Mouse (Mus musculus) kidney, embryonic 15.5 days (tissue): Measurements from ENCODE around the gene Serf2. TPM values are rescaled to one million over a fixed set of nuclear protein-coding genes. Genes with fewer than 3 reads are reported as not detected.

Experiments
- ATAC-seq: fragments of 200-750 bp; cut with Nextera tagmentation; replicated peaks from 2 replicates; pipeline ENCODE4 v1.8.0; 2017; ENCODE audit warnings: moderate TSS enrichment; ENCODE audit not compliant: low FRiP score
- H3K27ac ChIP-seq: fragments of 300-500 bp; sonication (generic); 2 replicates; pipeline ENCODE4 v1.5.1; 2015; ENCODE audit warnings: mild to moderate bottlenecking, inconsistent platforms
- H3K27me3 ChIP-seq: fragments of 300-500 bp; sonication (generic); 2 replicates; pipeline ENCODE4 v1.6.1; 2015; ENCODE audit warnings: inconsistent platforms
- H3K36me3 ChIP-seq: fragments of 300-500 bp; sonication (generic); 2 replicates; pipeline ENCODE4 v1.6.1; 2015; ENCODE audit warnings: inconsistent platforms
- H3K4me1 ChIP-seq: fragments of 300-500 bp; sonication (generic); 2 replicates; pipeline ENCODE4 v1.6.1; 2015; ENCODE audit warnings: inconsistent platforms
- H3K4me2 ChIP-seq: fragments of 300-500 bp; sonication (generic); 2 replicates; pipeline ENCODE4 v1.6.1; 2015; ENCODE audit warnings: moderate library complexity, mild to moderate bottlenecking, inconsistent platforms
- H3K4me3 ChIP-seq: fragments of 300-500 bp; sonication (generic); replicated peaks from 2 replicates; pipeline ENCODE4 v1.5.1; 2015; ENCODE audit warnings: mild to moderate bottlenecking, inconsistent platforms
- H3K9ac ChIP-seq: fragments of 300-500 bp; sonication (generic); 2 replicates; pipeline ENCODE4 v1.6.1; 2015; ENCODE audit warnings: mild to moderate bottlenecking, inconsistent platforms
- H3K9me3 ChIP-seq: fragments of 300-500 bp; sonication (generic); replicated peaks from 2 replicates; pipeline ENCODE4 v1.6.1; 2016; ENCODE audit warnings: inconsistent platforms
- WGBS: fragments of 180-500 bp; shearing (Covaris S2); methylation state at CpG from one replicate; pipeline ENCODE4 v1.1.7; 2015; ENCODE audit warnings: mixed read lengths; 5-methylcytosine and 5-hydroxymethylcytosine counted together
- polyA plus RNA-seq: library from polyadenylated mRNA; unstranded; fragments of >200 nt; fragmentation: Nextera tagmentation; extraction: Ambion mirVana; gene quantifications from 2 replicates; pipeline ENCODE4 v1.2.1, GENCODE M21; 2015

The Serf2 gene
- polyA plus RNA-seq, 1 experiment from 2014 or later = 482 TPM

DNA sequence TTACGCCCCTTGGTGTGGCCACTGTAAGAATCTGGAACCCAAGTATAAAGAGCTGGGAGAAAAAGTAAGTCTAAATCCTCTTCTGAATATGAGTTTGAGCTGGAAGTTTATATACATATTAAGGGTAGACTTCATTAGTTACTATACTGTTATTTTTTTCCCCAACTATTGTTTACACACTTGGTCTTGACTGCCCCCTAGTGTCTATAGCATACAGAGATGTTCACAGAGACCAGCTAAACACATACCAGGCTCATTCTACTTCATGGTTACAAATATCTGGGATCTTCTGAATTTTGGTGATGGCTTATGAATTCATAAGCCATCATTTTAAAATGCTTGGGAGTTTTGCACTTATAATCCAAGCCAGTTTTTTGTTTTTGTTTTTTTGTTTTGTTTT lies 14.1 kb upstream of the Serf2 start:
- WGBS = 96% methylated on average over 1 of the region's 1 CpGs
- H3K27ac ChIP-seq = no peak overlapping the region
- peaks cover 98% of the 10 kb centered on the region for H3K36me3 ChIP-seq
- ATAC-seq = no peak
- H3K9ac ChIP-seq = no peak overlapping the region
- no peak overlapping the region for H3K4me2 ChIP-seq
- no peaks in the 10 kb centered on the region for H3K4me1 ChIP-seq
- no peaks in the 10 kb centered on the region for H3K9me3 ChIP-seq
- no peaks in the 10 kb centered on the region for H3K27me3 ChIP-seq
- H3K4me3 ChIP-seq = no peak overlapping the region

DNA sequence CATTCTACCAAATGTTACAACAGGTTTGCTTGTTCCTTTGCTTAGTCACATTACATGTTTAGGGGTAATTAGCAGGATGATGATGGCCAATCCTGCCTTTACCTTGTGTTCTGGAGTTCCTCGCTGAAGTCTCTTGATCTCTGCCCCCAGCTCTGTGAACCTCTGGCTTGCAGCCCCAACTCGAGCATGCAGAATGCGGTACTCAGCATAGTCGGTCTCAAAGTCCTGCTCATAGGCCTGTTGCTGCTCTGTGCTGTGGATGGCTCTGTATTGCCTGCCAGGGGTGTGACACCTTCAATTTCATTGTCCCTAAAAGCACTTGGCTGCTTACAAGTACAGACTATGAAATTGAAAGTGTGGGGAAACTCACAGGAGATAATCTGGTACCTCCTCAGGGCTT lies 9.2 kb upstream of the Serf2 start:
- Histone ChIP-seq H3K9me3 (no peaks in the 10 kb centered on the region), H3K27ac (no peak overlapping the region), H3K27me3 (no peaks in the 10 kb centered on the region), H3K4me2 (no peak overlapping the region), H3K9ac (no peak overlapping the region), H3K36me3 (peaks cover 53% of the 10 kb centered on the region), H3K4me3 (no peak overlapping the region), H3K4me1 (peaks cover 19% of the 10 kb centered on the region)
- 62% methylated on average over 4 of the region's 4 CpGs for WGBS
- no peak for ATAC-seq

GRCm38 (mm10) chr2:121440834-121441605 lies 8.0 kb upstream of the Serf2 start:
- Histone ChIP-seq H3K27me3 (no peaks in the 10 kb centered on the region), H3K27ac (no peak overlapping the region), H3K4me3 (no peak overlapping the region), H3K4me2 (peak overlapping the region; percentile 97; the same call in 1 of the 2 replicates), H3K4me1 (peaks cover 19% of the 10 kb centered on the region), H3K36me3 (peaks cover 41% of the 10 kb centered on the region), H3K9me3 (no peaks in the 10 kb centered on the region), H3K9ac (no peak overlapping the region)
- no peak for ATAC-seq
- WGBS = 55% methylated on average over 5 of the region's 5 CpGs

GRCm38 (mm10) chr2:121441800-121442199 lies 7.2 kb upstream of the Serf2 start:
- peak; percentile 43; the same call in 1 of the 2 replicates for ATAC-seq
- H3K4me1 ChIP-seq = peaks cover 19% of the 10 kb centered on the region
- WGBS = 7% methylated on average over 11 of the region's 11 CpGs
- peak overlapping the region; percentile 97 for H3K4me2 ChIP-seq
- peak overlapping the region; percentile 53 for H3K9ac ChIP-seq
- no peaks in the 10 kb centered on the region for H3K9me3 ChIP-seq
- no peaks in the 10 kb centered on the region for H3K27me3 ChIP-seq
- H3K36me3 ChIP-seq = peaks cover 35% of the 10 kb centered on the region
- H3K4me3 ChIP-seq = peak overlapping the region; percentile 61
- H3K27ac ChIP-seq = no peak overlapping the region

DNA sequence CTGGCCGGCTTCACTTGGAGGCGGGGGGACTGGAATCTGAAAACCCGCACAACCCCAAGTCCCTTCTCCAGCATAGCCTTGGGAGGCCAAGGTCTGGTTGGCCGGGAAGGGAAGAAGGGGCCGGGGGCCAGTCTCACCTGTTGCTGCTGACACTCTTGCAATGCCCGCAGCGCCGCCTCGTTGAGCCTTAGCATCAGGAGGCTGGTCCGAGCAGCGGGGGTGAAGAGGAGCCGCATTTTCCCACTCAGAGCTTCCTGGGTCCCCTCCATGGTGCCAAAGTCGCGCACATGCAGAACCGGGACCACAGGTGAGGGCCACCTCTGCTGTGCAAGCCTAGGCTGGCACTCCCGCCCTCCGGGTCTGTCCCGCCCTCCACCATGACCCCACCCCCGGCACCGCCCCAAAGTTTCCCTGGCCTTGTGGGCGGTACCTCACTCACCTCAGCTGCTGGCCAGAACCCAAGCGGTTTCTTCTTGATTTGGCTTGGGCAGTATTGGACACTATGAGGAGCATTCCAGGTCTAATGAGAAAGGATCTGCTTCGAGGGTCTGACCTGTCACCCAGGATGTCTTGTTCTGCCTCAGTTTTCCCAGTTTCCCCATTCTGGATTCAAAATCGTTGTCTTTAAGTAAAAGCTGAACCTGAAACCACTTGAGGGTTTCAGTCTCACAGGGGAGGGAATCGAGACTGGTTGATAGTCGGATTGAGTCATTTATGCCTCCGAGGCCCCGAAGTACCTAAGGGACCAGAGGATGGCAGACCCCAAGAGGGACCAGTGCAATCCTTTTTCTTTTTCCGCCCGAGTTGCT lies 6.5 kb upstream of the Serf2 start:
- Histone ChIP-seq H3K4me3 (peak overlapping the region; percentile 61), H3K36me3 (peaks cover 28% of the 10 kb centered on the region), H3K9me3 (no peaks in the 10 kb centered on the region), H3K9ac (peak overlapping the region; percentile 53), H3K4me1 (peaks cover 19% of the 10 kb centered on the region), H3K27me3 (no peaks in the 10 kb centered on the region), H3K4me2 (peak overlapping the region; percentile 97), H3K27ac (peak overlapping the region; percentile 45; the same call in 1 of the 2 replicates)
- WGBS = under 1% methylated on average over 30 of the region's 30 CpGs
- ATAC-seq = peak; percentile 90

GRCm38 (mm10) chr2:121443068-121443349 lies 6.0 kb upstream of the Serf2 start:
- Histone ChIP-seq H3K9me3 (no peaks in the 10 kb centered on the region), H3K36me3 (peaks cover 23% of the 10 kb centered on the region), H3K4me1 (peaks cover 25% of the 10 kb centered on the region), H3K27me3 (no peaks in the 10 kb centered on the region), H3K4me3 (peak overlapping the region; percentile 61), H3K4me2 (peak overlapping the region; percentile 97), H3K9ac (peak overlapping the region; percentile 53), H3K27ac (peak overlapping the region; percentile 45; the same call in 1 of the 2 replicates)
- ATAC-seq = no peak
- 3% methylated on average over 8 of the region's 8 CpGs for WGBS

DNA sequence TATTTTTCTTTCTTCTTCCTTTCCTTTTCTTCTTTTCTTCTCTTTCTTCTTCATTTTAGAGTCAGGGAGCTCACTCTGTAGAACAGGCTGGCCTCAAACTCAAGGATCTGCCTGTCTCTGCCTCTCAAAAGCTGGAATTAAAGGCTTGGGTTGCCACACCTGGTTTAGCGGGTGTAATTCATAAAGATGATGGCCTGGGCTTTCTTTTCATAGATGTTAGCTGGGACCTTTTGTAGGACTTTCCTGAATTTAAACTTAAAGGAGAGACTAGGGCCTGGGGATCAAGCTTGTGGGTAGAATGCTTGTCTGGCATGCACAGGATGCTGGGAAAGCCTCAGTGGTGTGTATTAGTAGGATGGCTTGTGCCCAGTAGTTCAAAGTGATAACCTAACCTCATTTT lies 4.8 kb upstream of the Serf2 start, which contains the start of gene Ell3:
Gene Ell3, minus strand, starts transcription at position 101 of the 400 bp plus-strand sequence.
- WGBS = 92% methylated on average over 1 of the region's 1 CpGs
- Histone ChIP-seq H3K4me2 (peak within 1 kb of the TSS; percentile 97), H3K9me3 (no peaks in the 10 kb centered on the region), H3K27ac (no peak within 1 kb of the TSS), H3K27me3 (no peaks in the 10 kb centered on the region), H3K36me3 (peaks cover 11% of the 10 kb centered on the region), H3K4me1 (peaks cover 27% of the 10 kb centered on the region), H3K4me3 (peak within 1 kb of the TSS; percentile 61), H3K9ac (peak within 1 kb of the TSS; percentile 53)
- no peak for ATAC-seq

- 86% methylated on average over 3 of the region's 3 CpGs for WGBS
- Histone ChIP-seq H3K9ac (no peak overlapping the region), H3K36me3 (peaks cover 2% of the 10 kb centered on the region; the same call in 1 of the 2 replicates), H3K27ac (no peak overlapping the region), H3K9me3 (no peaks in the 10 kb centered on the region), H3K4me2 (no peak overlapping the region), H3K4me3 (no peak overlapping the region), H3K4me1 (peaks cover 28% of the 10 kb centered on the region), H3K27me3 (no peaks in the 10 kb centered on the region)
- no peak for ATAC-seq
Observed at GRCm38 (mm10) chr2:121445117-121445516, 3.9 kb upstream of the Serf2 start.

DNA sequence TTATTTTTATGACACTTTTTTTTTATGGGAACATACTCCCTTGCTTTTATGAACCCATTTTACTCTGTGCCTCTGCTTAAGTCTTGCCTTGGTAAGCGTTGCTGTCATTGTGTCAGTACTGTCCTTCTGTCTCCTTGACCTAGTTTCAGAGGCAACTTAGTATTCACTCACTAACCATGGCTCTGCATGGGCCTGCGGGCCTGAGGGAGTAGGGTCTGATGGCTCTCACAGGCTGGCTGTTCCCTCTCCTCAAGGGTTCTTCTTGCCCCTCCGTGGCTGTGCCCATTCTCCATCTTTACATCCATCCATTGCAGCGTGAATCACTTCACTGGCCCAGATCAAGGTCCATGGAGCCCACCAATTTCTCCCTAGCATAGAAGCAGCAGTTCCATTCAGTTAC lies 2.5 kb upstream of the Serf2 start:
- H3K27me3 ChIP-seq = no peaks in the 10 kb centered on the region
- H3K4me1 ChIP-seq = peaks cover 39% of the 10 kb centered on the region
- H3K9ac ChIP-seq = no peak overlapping the region
- no peaks in the 10 kb centered on the region for H3K9me3 ChIP-seq
- WGBS = 88% methylated on average over 4 of the region's 4 CpGs
- no peak overlapping the region for H3K4me3 ChIP-seq
- H3K27ac ChIP-seq = no peak overlapping the region
- no peak for ATAC-seq
- H3K36me3 ChIP-seq = peaks cover 7% of the 10 kb centered on the region
- no peak overlapping the region for H3K4me2 ChIP-seq

DNA sequence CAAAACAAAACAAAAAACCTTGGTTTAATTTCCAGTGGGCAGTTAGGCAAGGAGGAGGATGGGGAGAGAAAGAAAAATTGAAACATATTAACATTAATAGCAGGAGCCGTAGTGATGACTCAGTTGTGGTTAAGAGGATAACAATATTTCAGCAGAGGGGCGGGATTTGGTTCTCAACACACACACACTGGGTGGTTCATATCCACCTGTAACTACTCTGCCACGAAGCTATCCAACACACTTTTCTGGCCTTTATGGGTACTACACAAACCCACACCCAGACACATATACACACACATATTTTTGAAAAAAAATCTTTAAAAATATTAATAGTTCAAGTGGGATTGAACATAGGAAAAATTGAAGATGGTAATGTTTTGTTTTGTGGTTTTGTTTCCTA lies 2.0 kb upstream of the Serf2 start:
- H3K36me3 ChIP-seq = peaks cover 9% of the 10 kb centered on the region
- no peak overlapping the region for H3K4me2 ChIP-seq
- 75% methylated on average over 3 of the region's 3 CpGs for WGBS
- no peak overlapping the region for H3K4me3 ChIP-seq
- H3K9me3 ChIP-seq = no peaks in the 10 kb centered on the region
- H3K27ac ChIP-seq = no peak overlapping the region
- peaks cover 35% of the 10 kb centered on the region for H3K4me1 ChIP-seq
- no peak overlapping the region for H3K9ac ChIP-seq
- H3K27me3 ChIP-seq = no peaks in the 10 kb centered on the region
- ATAC-seq = no peak

- Histone ChIP-seq H3K36me3 (peaks cover 21% of the 10 kb centered on the region), H3K4me1 (peaks cover 29% of the 10 kb centered on the region), H3K27me3 (no peaks in the 10 kb centered on the region), H3K9ac (peak overlapping the region; percentile 60), H3K4me3 (peak overlapping the region; percentile 100), H3K27ac (peak overlapping the region; percentile 98), H3K4me2 (peak overlapping the region; percentile 85), H3K9me3 (no peaks in the 10 kb centered on the region)
- ATAC-seq = no peak
- 14% methylated on average over 9 of the region's 9 CpGs for WGBS
Observed at GRCm38 (mm10) chr2:121448136-121448535, 859 bp upstream of the Serf2 start.

- WGBS = under 1% methylated on average over 54 of the region's 54 CpGs
- H3K27ac ChIP-seq = peak overlapping the region; percentile 98
- ATAC-seq = peak; percentile 65
Observed at GRCm38 (mm10) chr2:121449545-121450011, 583 bp downstream of the Serf2 start.

More at GRCm38 (mm10) chr2:121449545-121450011, 583 bp downstream of the Serf2 start:
- Histone ChIP-seq H3K4me1 (peaks cover 27% of the 10 kb centered on the region), H3K9ac (peak overlapping the region; percentile 99), H3K9me3 (no peaks in the 10 kb centered on the region), H3K36me3 (peaks cover 35% of the 10 kb centered on the region), H3K27me3 (no peaks in the 10 kb centered on the region), H3K4me2 (peak overlapping the region; percentile 85), H3K4me3 (peak overlapping the region; percentile 100)
